Comparison of ENCODE assay signal across 8 mouse cellular contexts in genomic region chr7:44428171-44428950, GRCm38 (mm10). TPM values are rescaled to one million over a fixed set of nuclear protein-coding genes. Genes with fewer than 3 reads are reported as not detected.
DNase-seq lines count a peak whose midpoint lies in the region; ATAC-seq lines count a peak whose summit lies in the region.

No protein-coding gene starts in this region.

- WGBS in heart, embryonic 15.5 days = 2% methylated on average over 17 of the region's 38 CpGs
- WGBS in embryonic facial prominence, embryonic 15.5 days = 2% methylated on average over 15 of the region's 38 CpGs
- WGBS in limb, embryonic 12.5 days = 2% methylated on average over 17 of the region's 38 CpGs

- H3K36me3 ChIP-seq in heart, embryonic 15.5 days = no peaks in the 10 kb centered on the region
- no peaks in the 10 kb centered on the region for H3K36me3 ChIP-seq in embryonic facial prominence, embryonic 15.5 days
- H3K36me3 ChIP-seq in limb, embryonic 12.5 days = no peaks in the 10 kb centered on the region

- no peak overlapping the region for H3K9ac ChIP-seq in heart, embryonic 15.5 days
- no peak overlapping the region for H3K9ac ChIP-seq in embryonic facial prominence, embryonic 15.5 days
- H3K9ac ChIP-seq in limb, embryonic 12.5 days (replicated peaks) = peak overlapping the region; percentile 59

- H3K27ac ChIP-seq in heart, embryonic 15.5 days = no peak overlapping the region
- 0 out of 2 replicates have a peak overlapping the region, but pooled peaks have one; percentile 34 for H3K27ac ChIP-seq in embryonic facial prominence, embryonic 15.5 days (replicated peaks)
- no peak overlapping the region for H3K27ac ChIP-seq in limb, embryonic 12.5 days

- no peak for DNase-seq in heart, adult 11 months
- DNase-seq in brain, adult 2 months (ENCODE audit: low read depth, low spot score) = peak; percentile 77
- DNase-seq in right cerebral cortex, postnatal 4 days = peak; percentile 84
- DNase-seq in urinary bladder, adult 18-20 months (ENCODE audit: low spot score in 2 of 2) = no peak
- DNase-seq in kidney, postnatal 36 days = no peak

- H3K4me3 ChIP-seq in heart, embryonic 15.5 days = peak overlapping the region; percentile 53
- H3K4me3 ChIP-seq in embryonic facial prominence, embryonic 15.5 days (replicated peaks) = peak overlapping the region; percentile 61
- peak overlapping the region; percentile 65 for H3K4me3 ChIP-seq in limb, embryonic 12.5 days (replicated peaks)

- H3K4me2 ChIP-seq in heart, embryonic 15.5 days = peak overlapping the region; percentile 80
- H3K4me2 ChIP-seq in embryonic facial prominence, embryonic 15.5 days (replicated peaks) = peak overlapping the region; percentile 81
- peak overlapping the region; percentile 82 for H3K4me2 ChIP-seq in limb, embryonic 12.5 days

- ATAC-seq in heart, embryonic 15.5 days (replicated peaks; ENCODE audit: insufficient number of reproducible peaks, insufficient read depth, low FRiP score, low read depth) = no peak
- ATAC-seq in embryonic facial prominence, embryonic 15.5 days (ENCODE audit: insufficient number of reproducible peaks, low FRiP score, low TSS enrichment, low read depth) = peak; percentile 21; the same call in 1 of the 2 replicates
- 0 out of 2 replicates have a peak, but pooled peaks have one; percentile 9 for ATAC-seq in limb, embryonic 12.5 days (ENCODE audit: insufficient number of reproducible peaks, insufficient read depth, low FRiP score, low TSS enrichment, low read depth)

- peaks cover 67% of the 10 kb centered on the region for H3K27me3 ChIP-seq in heart, embryonic 15.5 days
- H3K27me3 ChIP-seq in embryonic facial prominence, embryonic 15.5 days = peaks cover 52% of the 10 kb centered on the region
- peaks cover 78% of the 10 kb centered on the region for H3K27me3 ChIP-seq in limb, embryonic 12.5 days

- no peaks in the 10 kb centered on the region for H3K9me3 ChIP-seq in heart, embryonic 15.5 days (replicated peaks)
- no peaks in the 10 kb centered on the region for H3K9me3 ChIP-seq in embryonic facial prominence, embryonic 15.5 days (replicated peaks)
- H3K9me3 ChIP-seq in limb, embryonic 12.5 days = no peaks in the 10 kb centered on the region

- H3K4me1 ChIP-seq in heart, embryonic 15.5 days (replicated peaks) = peaks cover 18% of the 10 kb centered on the region
- H3K4me1 ChIP-seq in embryonic facial prominence, embryonic 15.5 days = peaks cover 22% of the 10 kb centered on the region
- peaks cover 24% of the 10 kb centered on the region for H3K4me1 ChIP-seq in limb, embryonic 12.5 days (replicated peaks)

RNA-seq across cellular contexts. Expression of gene Lrrc4b, which starts 0.5 kb away (rescaled TPM):
- polyA plus RNA-seq in heart, embryonic 15.5 days (2015; fragmentation: Nextera tagmentation; extraction: Ambion mirVana) = 1.8 TPM in 2 replicates
- polyA plus RNA-seq in embryonic facial prominence, embryonic 15.5 days (2015; fragmentation: Nextera tagmentation; extraction: Ambion mirVana) = 1.3 TPM in 2 replicates
- polyA plus RNA-seq in limb, embryonic 12.5 days (2016; fragmentation: Nextera tagmentation; extraction: Ambion mirVana) = 0.86 and 0.98 TPM in 2 replicates

RNA-seq across cellular contexts. Expression of gene Aspdh, which starts 36.8 kb away (rescaled TPM):
- 0.43 and 0.74 TPM in 2 replicates for polyA plus RNA-seq in heart, embryonic 15.5 days (2015; fragmentation: Nextera tagmentation; extraction: Ambion mirVana)
- 0.20 and 0.81 TPM in 2 replicates for polyA plus RNA-seq in embryonic facial prominence, embryonic 15.5 days (2015; fragmentation: Nextera tagmentation; extraction: Ambion mirVana)
- 0.56 TPM in 1 of 2 replicates, not detected in the other for polyA plus RNA-seq in limb, embryonic 12.5 days (2016; fragmentation: Nextera tagmentation; extraction: Ambion mirVana)

RNA-seq across cellular contexts. Expression of gene Josd2, which starts 39.4 kb away (rescaled TPM):
- 134 and 146 TPM in 2 replicates for polyA plus RNA-seq in heart, embryonic 15.5 days (2015; fragmentation: Nextera tagmentation; extraction: Ambion mirVana)
- 121 and 124 TPM in 2 replicates for polyA plus RNA-seq in embryonic facial prominence, embryonic 15.5 days (2015; fragmentation: Nextera tagmentation; extraction: Ambion mirVana)
- 72.9 and 76.5 TPM in 2 replicates for polyA plus RNA-seq in limb, embryonic 12.5 days (2016; fragmentation: Nextera tagmentation; extraction: Ambion mirVana)

RNA-seq across cellular contexts. Expression of gene 1700008O03Rik, which starts 42.7 kb away (rescaled TPM):
- 0.13 and 0.47 TPM in 2 replicates for polyA plus RNA-seq in heart, embryonic 15.5 days (2015; fragmentation: Nextera tagmentation; extraction: Ambion mirVana)
- 1.4 and 1.5 TPM in 2 replicates for polyA plus RNA-seq in embryonic facial prominence, embryonic 15.5 days (2015; fragmentation: Nextera tagmentation; extraction: Ambion mirVana)
- polyA plus RNA-seq in limb, embryonic 12.5 days (2016; fragmentation: Nextera tagmentation; extraction: Ambion mirVana) = 0.56 and 0.64 TPM in 2 replicates

RNA-seq across cellular contexts. Expression of gene Syt3, which starts 44.5 kb away (rescaled TPM):
- 0.71 and 0.82 TPM in 2 replicates for polyA plus RNA-seq in heart, embryonic 15.5 days (2015; fragmentation: Nextera tagmentation; extraction: Ambion mirVana)
- 2.7 and 3.4 TPM in 2 replicates for polyA plus RNA-seq in embryonic facial prominence, embryonic 15.5 days (2015; fragmentation: Nextera tagmentation; extraction: Ambion mirVana)
- polyA plus RNA-seq in limb, embryonic 12.5 days (2016; fragmentation: Nextera tagmentation; extraction: Ambion mirVana) = 3.0 and 3.3 TPM in 2 replicates

Comparison
In these comparisons a context has a peak if more than half of its experiments do, and no peak if none do; other contexts are left out.
1. DNase-seq: peak in brain, adult 2 months (single experiment) and right cerebral cortex, postnatal 4 days (single experiment); none in heart, adult 11 months (single experiment), urinary bladder, adult 18-20 months (0 of 2) and kidney, postnatal 36 days (0 of 2).
2. Peak in every context shown above with its lines, with median percentiles within 50 percentile points of each other: H3K4me2 ChIP-seq and H3K4me3 ChIP-seq.